Mouse (Mus musculus): ENCODE data around the gene 2610318N02Rik.

2610318N02Rik gene

GRCm38 (mm10) chr16:17131191-17132088, 6.5 kb upstream of the 2610318N02Rik start:
- CTCF ChIA-PET, result interaction anchor here (0.5 to 2.9 kb wide), 39 partner anchors 8 to 426 kb away, joined by 3 to 30 read pairs (median 4); partner anchors contain the start of genes Ydjc (in 3 of the 4), Ccdc116 (in 1 of the 4), Ppil2 (in 1 of the 4) and Rimbp3 (in 1 of the 4)
- POLR2A ChIA-PET, result interaction anchor here (0.6 to 11.5 kb wide), 86 partner anchors 8 to 535 kb away, joined by 3 to 124 read pairs (median 5); partner anchors contain the start of genes Ydjc (in 3 of the 4), Ccdc116 (in 2 of the 4), Ppil2 (in 2 of the 4) and 2610318N02Rik (in 1 of the 4)

GRCm38 (mm10) chr16:17127292-17127691, 2.3 kb upstream of the 2610318N02Rik start:
- CTCF ChIA-PET, result interaction anchor here in 3 of 4 experiments (0.6 to 1.6 kb wide), 14 partner anchors 19 to 413 kb away, joined by 3 to 9 read pairs (median 4); no protein-coding TSS in a partner anchor
- POLR2A ChIA-PET, result interaction anchor here in 2 of 4 experiments (0.5 to 1.5 kb wide), 8 partner anchors 11 to 149 kb away, joined by 3 to 6 read pairs (median 4); partner anchors contain the start of genes Ppil2 (in 1 of the 2), Tmem191c (in 1 of the 2) and Ydjc (in 1 of the 2)

- CTCF ChIA-PET, result interaction anchor here in 3 of 4 experiments (0.6 to 2.4 kb wide), 16 partner anchors 8 to 308 kb away, joined by 3 to 11 read pairs (median 4); partner anchors contain the start of genes Ccdc116 (in 1 of the 3), Rimbp3 (in 1 of the 3), Sdf2l1 (in 1 of the 3) and Tmem191c (in 1 of the 3)
- POLR2A ChIA-PET, result interaction anchor here in 3 of 4 experiments (0.5 to 6.5 kb wide), 56 partner anchors 7 to 430 kb away, joined by 3 to 81 read pairs (median 5); partner anchors contain the start of genes Ccdc116 (in 2 of the 3), Hic2 (in 2 of the 3), Ppil2 (in 2 of the 3) and Sdf2l1 (in 2 of the 3)
Measured at GRCm38 (mm10) chr16:17124119-17124870, 672 bp downstream of the 2610318N02Rik start.

GRCm38 (mm10) chr16:17121569-17121968, 3.4 kb downstream of the 2610318N02Rik start:
- CTCF ChIA-PET, result interaction anchor here in 3 of 4 experiments (0.6 to 2.2 kb wide), 8 partner anchors 10 to 623 kb away, joined by 3 to 10 read pairs (median 5); partner anchors contain the start of genes Sdf2l1 (in 2 of the 3), Rimbp3 (in 1 of the 3) and Tmem191c (in 1 of the 3)
- POLR2A ChIA-PET, result interaction anchor here (0.6 to 6.5 kb wide), 29 partner anchors 10 to 406 kb away, joined by 3 to 81 read pairs (median 4); partner anchors contain the start of genes Sdf2l1 (in 4 of the 4), Ccdc116 (in 2 of the 4), Ppil2 (in 2 of the 4) and Hic2 (in 1 of the 4)

GRCm38 (mm10) chr16:17117309-17117799, 7.6 kb downstream of the 2610318N02Rik start:
- CTCF ChIA-PET, result interaction anchor here in 1 of 4 experiments (0.6 kb wide), 1 partner anchor 159 kb away, joined by 5 read pairs; no protein-coding TSS in a partner anchor
- POLR2A ChIA-PET, result interaction anchor here in 3 of 4 experiments (0.8 to 1.8 kb wide), 5 partner anchors 8 to 202 kb away, joined by 3 to 11 read pairs (median 4); partner anchors contain the start of genes 2610318N02Rik (in 2 of the 3) and Sdf2l1 (in 2 of the 3)

- ChIA-PET CTCF (interaction anchor here in 2 of 4 experiments (0.5 to 1.4 kb wide), 2 partner anchors 11 to 20 kb away, joined by 3 to 6 read pairs; no protein-coding TSS in a partner anchor), POLR2A (interaction anchor here (0.6 to 9.1 kb wide), 37 partner anchors 9 to 340 kb away, joined by 3 to 67 read pairs (median 3); partner anchors contain the start of genes Sdf2l1 (in 3 of the 4), 2610318N02Rik (in 2 of the 4), Ydjc (in 2 of the 4) and Ccdc116 (in 1 of the 4))
Measured at GRCm38 (mm10) chr16:17110771-17111743, 13.9 kb downstream of the 2610318N02Rik start, which contains the start of gene Ppil2. Ppil2 (minus strand) TSS chr16:17111257.

GRCm38 (mm10) chr16:17104600-17104999, 20.4 kb downstream of the 2610318N02Rik start:
- CTCF ChIA-PET, result interaction anchor here in 3 of 4 experiments (1.2 to 1.3 kb wide), 3 partner anchors 24 to 220 kb away, joined by 3 to 4 read pairs (median 3); no protein-coding TSS in a partner anchor
- POLR2A ChIA-PET, result interaction anchor here in 3 of 4 experiments (0.6 to 1.8 kb wide), 7 partner anchors 10 to 122 kb away, joined by 3 to 4 read pairs (median 3); partner anchors contain the start of genes Mapk1 (in 1 of the 3) and Sdf2l1 (in 1 of the 3)

GRCm38 (mm10) chr16:17102630-17103220, 22.2 kb downstream of the 2610318N02Rik start:
- CTCF ChIA-PET, result no interaction called here
- POLR2A ChIA-PET, result interaction anchor here in 3 of 4 experiments (0.5 to 3.5 kb wide), 13 partner anchors 8 to 1481 kb away, joined by 3 to 14 read pairs (median 4); partner anchors contain the start of genes 2610318N02Rik (in 2 of the 3), Ppil2 (in 1 of the 3) and Ydjc (in 1 of the 3)

- CTCF ChIA-PET, result no interaction called here
- POLR2A ChIA-PET, result interaction anchor here in 2 of 4 experiments (1.0 to 1.1 kb wide), 3 partner anchors 13 to 229 kb away, joined by 3 read pairs; no protein-coding TSS in a partner anchor
Measured at GRCm38 (mm10) chr16:17096938-17097337, 28.0 kb downstream of the 2610318N02Rik start.

GRCm38 (mm10) chr16:17088346-17088745, 36.6 kb downstream of the 2610318N02Rik start:
- CTCF ChIA-PET, result no interaction called here
- POLR2A ChIA-PET, result interaction anchor here in 2 of 4 experiments (1.0 to 4.6 kb wide), 6 partner anchors 9 to 22 kb away, joined by 3 to 38 read pairs (median 3); no protein-coding TSS in a partner anchor

- CTCF ChIA-PET, result interaction anchor here in 3 of 4 experiments (0.5 to 2.4 kb wide), 4 partner anchors 10 to 103 kb away, joined by 3 to 10 read pairs (median 6); no protein-coding TSS in a partner anchor
Measured at GRCm38 (mm10) chr16:17086669-17087193, 38.2 kb downstream of the 2610318N02Rik start.

GRCm38 (mm10) chr16:17086241-17086640, 38.7 kb downstream of the 2610318N02Rik start:
- POLR2A ChIA-PET, result interaction anchor here in 3 of 4 experiments (0.6 to 4.6 kb wide), 17 partner anchors 8 to 192 kb away, joined by 3 to 38 read pairs (median 4); partner anchors contain the start of genes 2610318N02Rik (in 2 of the 3), Sdf2l1 (in 1 of the 3) and Ypel1 (in 1 of the 3)

More at GRCm38 (mm10) chr16:17086669-17087193, 38.2 kb downstream of the 2610318N02Rik start:
- POLR2A ChIA-PET, result interaction anchor here in 3 of 4 experiments (0.6 to 4.6 kb wide), 15 partner anchors 8 to 191 kb away, joined by 3 to 38 read pairs (median 4); partner anchors contain the start of genes Sdf2l1 (in 1 of the 3) and Ypel1 (in 1 of the 3)

GRCm38 (mm10) chr16:17085636-17086035, 39.3 kb downstream of the 2610318N02Rik start:
- ChIA-PET CTCF (interaction anchor here in 2 of 4 experiments (1.8 to 2.4 kb wide), 3 partner anchors 9 to 191 kb away, joined by 4 to 10 read pairs (median 7); partner anchors contain the start of gene Tmem191c (in 1 of the 2)), POLR2A (interaction anchor here (0.6 to 4.6 kb wide), 28 partner anchors 8 to 210 kb away, joined by 3 to 38 read pairs (median 4); partner anchors contain the start of genes 2610318N02Rik (in 2 of the 4), Sdf2l1 (in 2 of the 4) and Ypel1 (in 1 of the 4))

More at GRCm38 (mm10) chr16:17086241-17086640, 38.7 kb downstream of the 2610318N02Rik start:
- CTCF ChIA-PET, result interaction anchor here in 2 of 4 experiments (1.6 to 2.4 kb wide), 4 partner anchors 10 to 190 kb away, joined by 4 to 10 read pairs (median 6); partner anchors contain the start of gene Tmem191c (in 1 of the 2)

Data from embryonic stem cell, embryonic (primary cell).